Mouse (Mus musculus) spleen, adult 12 weeks (tissue): ENCODE measurements around the gene Irs2.

Experiments used
- DNase-seq: peaks from one replicate; pipeline ENCODE4 v3.0.0; 2022; ENCODE audit warnings: low spot score

Irs2 gene

GRCm38 (mm10) chr8:11009431-11010071, 1.3 kb upstream of the Irs2 start:
- DNase-seq = peak; percentile 74

GRCm38 (mm10) chr8:11008842-11009420, 673 bp upstream of the Irs2 start:
- DNase-seq = peak; percentile 93

- peak; percentile 66 for DNase-seq
Observed at GRCm38 (mm10) chr8:11007581-11008378, 478 bp downstream of the Irs2 start.

- peak; percentile 83 for DNase-seq
Observed at GRCm38 (mm10) chr8:11007001-11007580, 1.2 kb downstream of the Irs2 start.

DNA sequence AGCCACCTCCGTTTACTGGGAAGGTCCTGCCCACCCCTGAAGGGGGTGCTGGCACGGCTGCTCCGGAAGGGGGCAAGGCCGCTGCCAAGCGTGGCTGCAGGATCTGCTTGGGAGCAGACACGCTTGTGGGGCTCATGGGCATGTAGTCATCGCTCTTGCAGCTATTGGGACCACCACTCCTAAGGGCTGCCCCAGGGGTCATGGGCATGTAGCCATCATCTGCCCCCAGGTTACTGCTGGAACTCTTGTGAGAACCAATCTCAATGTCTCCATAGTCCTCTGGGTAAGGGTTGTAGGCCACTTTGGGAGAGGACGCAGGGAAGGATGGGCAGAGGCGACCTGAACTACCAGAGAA, 2.0 kb downstream of the Irs2 start:
- DNase-seq = no peak

GRCm38 (mm10) chr8:11005460-11006275, 2.6 kb downstream of the Irs2 start:
- DNase-seq = no peak

DNA sequence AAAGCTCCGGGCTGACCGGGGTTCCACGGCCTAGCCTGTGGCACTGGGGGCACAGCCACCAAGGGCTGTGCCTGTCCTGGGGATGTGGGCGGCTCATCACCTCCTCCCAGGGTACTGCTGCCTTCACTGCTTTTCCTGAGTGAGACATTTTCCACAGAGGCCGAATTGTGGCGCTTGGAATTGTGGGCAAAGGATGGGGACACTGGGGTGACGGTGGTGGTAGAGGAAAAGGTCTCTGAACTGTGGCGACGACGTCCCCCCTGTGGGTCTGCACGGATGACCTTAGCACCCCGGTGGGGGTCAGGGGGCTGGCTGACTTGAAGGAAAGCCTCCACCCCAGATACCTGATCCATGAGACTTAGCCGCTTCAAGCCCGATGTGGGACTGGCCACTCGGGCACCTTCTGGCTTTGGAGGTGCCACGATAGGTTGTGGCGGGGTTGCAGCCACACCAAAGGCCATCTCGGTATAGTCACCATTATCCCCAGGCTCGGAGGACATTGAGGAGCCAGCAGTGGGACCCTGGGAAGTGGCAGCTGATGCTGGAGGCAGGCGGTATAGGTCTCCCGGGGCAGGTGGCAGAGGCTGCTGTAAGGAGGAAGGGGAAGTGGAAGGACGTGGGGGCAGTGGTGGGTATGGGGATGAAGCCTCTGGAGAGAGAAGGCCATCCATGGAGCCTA, 3.3 kb downstream of the Irs2 start:
- no peak for DNase-seq

- no peak for DNase-seq
Observed at GRCm38 (mm10) chr8:11003917-11004470, 4.3 kb downstream of the Irs2 start.

DNA sequence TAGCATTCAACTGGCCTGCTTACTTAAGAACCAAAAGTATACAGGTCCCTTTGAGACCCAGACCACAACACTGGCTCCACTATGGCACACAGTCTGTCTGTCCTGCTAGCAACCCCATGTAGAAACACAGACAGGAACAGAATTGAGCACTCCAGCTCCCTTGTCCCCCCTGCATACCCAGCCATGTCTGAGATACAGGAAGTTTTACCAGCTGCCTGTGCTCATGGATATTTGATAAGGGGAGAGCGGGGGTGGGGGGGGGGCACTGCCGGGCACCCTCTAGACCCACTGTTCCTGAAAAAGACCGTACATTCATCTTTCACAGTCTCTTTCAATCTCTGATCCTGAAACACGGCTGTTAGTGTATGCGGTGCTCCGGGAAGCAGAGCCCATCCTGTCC, 5.0 kb downstream of the Irs2 start:
- DNase-seq = no peak

- DNase-seq = no peak
Observed at GRCm38 (mm10) chr8:11002816-11003215, 5.4 kb downstream of the Irs2 start.

DNA sequence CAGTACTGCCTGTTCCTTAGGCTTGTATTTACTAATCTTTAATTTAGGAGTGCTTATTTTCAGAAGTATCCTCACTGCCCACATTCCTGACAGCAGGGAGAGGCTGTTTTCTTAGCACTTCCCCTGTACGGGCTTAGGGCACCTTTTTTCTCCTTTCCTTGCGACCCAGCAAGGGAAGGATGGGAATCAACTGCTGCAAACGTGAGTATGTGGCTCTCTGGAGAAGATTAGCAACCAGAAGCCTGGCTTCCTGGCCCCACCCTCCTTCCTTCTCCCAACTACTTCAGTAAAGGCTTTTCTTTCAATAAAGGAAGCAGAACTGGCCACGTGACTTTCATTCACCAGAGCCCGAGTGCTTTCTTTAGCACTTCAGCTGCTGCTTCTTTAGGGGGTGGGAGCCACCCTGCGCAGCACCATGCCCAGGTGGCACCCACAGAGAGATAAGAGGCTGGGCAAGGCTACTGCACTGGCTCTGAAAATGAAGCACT, 7.2 kb downstream of the Irs2 start:
- DNase-seq = no peak

- DNase-seq = no peak
Observed at GRCm38 (mm10) chr8:10999538-10999937, 8.7 kb downstream of the Irs2 start.

GRCm38 (mm10) chr8:10996247-10996646, 12.0 kb downstream of the Irs2 start:
- DNase-seq = no peak

DNA sequence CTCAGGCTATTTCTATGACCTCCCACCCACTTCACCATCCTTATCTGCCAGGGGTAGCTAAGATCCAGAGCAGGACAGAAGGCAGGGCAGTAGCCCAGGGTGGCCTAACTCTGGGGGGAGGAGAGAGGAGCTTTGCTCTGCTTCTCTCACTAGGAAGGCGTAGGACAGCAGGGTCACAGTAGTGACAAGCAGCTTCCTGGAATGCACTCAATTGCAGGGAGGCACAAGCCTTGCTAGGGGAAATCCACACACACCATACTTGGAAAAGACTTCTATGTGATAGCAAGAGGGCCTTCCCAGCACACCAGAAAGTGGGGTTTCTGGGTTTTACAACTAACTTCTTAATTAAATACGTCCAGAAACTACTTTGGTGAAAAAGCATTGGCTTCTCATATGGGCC, 12.5 kb downstream of the Irs2 start:
- no peak for DNase-seq

DNA sequence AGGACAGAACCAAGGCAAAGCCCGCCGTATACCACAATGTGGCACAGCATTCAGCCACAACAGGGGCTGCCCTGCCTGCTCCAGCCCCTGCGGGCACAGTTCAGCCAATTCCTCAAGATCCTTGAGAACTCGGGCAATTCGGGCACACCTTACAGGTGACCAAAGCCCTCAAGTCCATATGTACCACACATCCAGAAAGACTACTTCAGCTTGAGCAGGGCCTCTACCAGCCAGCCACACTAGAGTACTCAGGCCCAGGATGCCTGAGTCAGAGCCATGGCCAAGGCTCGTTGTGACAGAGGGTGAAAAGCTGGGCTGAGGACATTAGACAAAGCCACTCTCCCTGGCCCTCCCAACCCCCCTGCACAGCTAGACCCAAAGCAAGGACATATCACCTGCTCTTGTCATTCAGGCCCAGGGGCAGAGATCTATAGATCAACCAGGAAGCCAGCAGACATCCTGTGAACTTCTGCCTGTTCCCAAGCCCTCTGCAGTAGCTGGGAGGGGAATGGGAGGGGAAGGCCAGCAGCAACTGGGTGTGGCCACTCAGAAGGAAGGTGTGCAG, 13.8 kb downstream of the Irs2 start:
- no peak for DNase-seq

DNA sequence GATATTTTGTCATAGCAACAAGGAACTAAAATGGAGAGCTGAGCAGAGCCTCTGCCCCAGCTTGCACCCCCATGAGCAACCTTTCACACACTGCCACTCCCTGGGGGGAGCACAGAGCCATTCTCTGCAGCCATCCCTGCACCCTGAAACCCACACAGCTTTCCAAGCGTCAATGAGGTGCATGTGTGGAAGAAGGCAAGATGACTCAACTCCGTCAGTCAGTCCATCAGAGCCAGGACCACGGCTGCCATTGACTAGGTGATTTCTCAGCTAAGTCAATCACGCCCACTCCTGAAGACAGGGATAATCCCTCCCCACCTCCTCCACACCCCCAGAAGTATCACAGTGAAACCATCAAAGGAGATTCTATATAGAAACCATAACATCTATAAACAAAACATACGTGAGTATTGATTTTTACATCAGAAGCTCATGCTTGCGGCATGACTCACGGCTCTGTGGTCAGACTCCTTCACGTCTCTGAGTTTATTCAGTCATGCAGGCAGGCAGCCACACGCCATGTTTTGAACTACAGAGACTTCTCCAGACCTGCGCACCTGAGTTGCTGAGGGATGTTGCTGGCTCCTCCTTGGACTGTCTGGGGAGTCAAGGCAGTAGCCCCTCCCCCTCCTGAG, 14.6 kb downstream of the Irs2 start:
- DNase-seq = no peak

DNA sequence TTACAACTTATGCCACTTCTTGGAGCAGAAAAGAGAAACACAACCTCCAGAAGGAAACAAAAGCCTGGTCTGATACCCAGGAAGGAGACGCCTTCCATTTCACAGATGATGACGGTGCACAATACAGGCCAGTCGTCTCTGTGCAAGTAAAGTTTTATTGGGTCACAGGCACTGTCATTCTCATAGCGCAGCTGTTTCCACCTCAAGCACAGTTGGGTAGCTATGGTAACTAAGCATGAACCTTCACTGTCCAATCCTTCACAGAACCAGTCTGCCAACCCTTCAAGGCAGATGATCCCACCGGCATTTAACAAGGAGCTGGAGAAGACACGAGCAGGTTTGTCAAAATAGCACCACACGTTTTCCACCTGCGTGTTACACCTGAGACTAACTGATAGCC, 16.2 kb downstream of the Irs2 start:
- DNase-seq = no peak

GRCm38 (mm10) chr8:10991323-10991722, 16.9 kb downstream of the Irs2 start:
- DNase-seq = no peak

DNA sequence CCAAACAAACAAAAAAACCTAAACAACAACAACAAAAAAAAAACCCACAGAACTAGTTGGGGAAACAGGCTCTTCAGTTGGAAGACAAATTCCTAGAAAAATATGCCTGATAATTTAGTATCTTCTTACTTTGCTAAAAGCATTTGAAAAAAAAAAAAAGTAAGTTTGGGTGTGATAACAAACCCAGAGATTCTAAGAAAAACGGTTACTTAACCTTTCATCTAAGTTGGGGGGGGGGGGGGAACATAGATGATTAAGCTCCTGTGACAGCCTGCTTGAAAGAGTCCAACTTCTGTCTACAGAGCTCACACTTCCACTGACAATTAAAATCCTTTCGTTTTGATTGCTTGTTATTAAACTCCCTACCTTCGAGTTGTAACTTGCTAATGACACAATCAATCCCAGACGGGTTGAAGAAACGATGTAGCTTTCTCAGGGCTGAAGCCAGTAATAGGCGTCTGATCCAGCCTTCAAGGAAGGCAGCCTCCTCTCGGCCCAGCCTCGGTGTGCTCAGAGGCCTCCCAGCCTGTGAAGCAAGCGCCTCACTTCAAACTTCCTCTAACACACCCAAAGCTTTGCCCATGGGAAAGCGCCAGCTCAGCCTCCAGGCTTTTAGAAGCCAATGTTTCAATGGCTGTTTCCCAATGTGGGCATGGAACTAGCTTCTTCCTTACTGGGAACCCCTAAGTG, 17.7 kb downstream of the Irs2 start:
- no peak for DNase-seq

- no peak for DNase-seq
Observed at GRCm38 (mm10) chr8:10989946-10990345, 18.3 kb downstream of the Irs2 start.
